Mouse (Mus musculus) adrenal gland, postnatal 10 days (tissue): Measurements from ENCODE around the gene Cdca3. TPM values are rescaled to one million over a fixed set of nuclear protein-coding genes. Genes with fewer than 3 reads are reported as not detected.
"Not testable (repeated sequence)": the region's sequence is repeated elsewhere in the genome, so short reads cannot be mapped to it uniquely, and the experiment has no call there.

ENCODE experiments used
- DNase-seq: peaks from one replicate; pipeline ENCODE4 v3.0.0; 2021; ENCODE audit warnings: mixed read lengths
- total RNA-seq, 2 experiments: library from RNA; stranded (reverse); gene quantifications; 2 replicates each; pipeline ENCODE4 v1.2.3; 2021

Cdca3 gene
- total RNA-seq, 2 experiments from 2014 or later, result 26.3 to 28.8 TPM

DNA sequence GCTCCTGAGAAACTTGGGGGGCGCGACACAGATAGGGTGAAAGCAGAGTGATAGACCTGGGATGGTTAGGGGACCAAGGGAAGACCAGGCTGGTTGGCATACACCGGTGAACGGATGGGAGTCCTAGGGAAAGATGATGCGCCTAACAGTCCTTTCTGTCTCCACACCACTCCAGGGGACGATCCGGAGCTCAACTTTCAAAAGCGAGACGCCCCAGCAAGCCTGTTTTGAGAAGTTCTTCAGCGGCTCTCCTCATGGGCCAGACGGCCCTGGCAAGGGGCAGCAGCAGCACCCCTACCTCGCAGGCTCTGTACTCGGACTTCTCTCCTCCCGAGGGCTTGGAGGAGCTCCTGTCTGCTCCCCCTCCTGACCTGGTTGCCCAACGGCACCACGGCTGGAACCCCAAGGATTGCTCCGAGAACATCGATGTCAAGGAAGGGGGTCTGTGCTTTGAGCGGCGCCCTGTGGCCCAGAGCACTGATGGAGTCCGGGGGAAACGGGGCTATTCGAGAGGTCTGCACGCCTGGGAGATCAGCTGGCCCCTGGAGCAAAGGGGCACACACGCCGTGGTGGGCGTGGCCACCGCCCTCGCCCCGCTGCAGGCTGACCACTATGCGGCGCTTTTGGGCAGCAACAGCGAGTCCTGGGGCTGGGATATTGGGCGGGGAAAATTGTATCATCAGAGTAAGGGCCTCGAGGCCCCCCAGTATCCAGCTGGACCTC, 20.1 kb upstream of the Cdca3 start:
- peak; percentile 90 for DNase-seq

DNA sequence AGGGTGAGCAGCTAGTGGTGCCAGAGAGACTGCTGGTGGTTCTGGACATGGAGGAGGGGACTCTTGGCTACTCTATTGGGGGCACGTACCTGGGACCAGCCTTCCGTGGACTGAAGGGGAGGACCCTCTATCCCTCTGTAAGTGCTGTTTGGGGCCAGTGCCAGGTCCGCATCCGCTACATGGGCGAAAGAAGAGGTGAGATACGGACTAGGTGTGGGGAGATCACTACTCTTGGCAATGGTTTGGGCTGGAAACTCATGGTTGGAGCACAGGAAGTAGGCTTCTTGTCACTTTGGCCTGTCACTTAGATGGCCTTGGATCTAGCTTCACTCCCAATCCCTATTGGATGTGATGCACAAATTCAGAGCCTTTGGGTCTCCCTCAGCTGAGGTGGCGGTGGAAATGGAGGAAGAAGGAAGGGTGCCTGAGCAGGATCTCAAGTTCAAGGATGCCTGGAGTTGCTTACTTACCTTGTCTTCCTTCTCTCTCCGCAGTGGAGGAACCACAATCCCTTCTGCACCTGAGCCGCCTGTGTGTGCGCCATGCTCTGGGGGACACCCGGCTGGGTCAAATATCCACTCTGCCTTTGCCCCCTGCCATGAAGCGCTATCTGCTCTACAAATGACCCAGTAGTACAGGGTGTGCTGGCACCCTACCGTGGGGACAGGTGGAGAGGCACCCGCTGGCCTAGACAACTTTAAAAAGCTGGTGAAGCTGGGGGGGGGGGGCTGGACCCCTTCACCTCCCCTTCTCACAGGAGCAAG, 19.4 kb upstream of the Cdca3 start:
- DNase-seq, result peak; percentile 40

DNA sequence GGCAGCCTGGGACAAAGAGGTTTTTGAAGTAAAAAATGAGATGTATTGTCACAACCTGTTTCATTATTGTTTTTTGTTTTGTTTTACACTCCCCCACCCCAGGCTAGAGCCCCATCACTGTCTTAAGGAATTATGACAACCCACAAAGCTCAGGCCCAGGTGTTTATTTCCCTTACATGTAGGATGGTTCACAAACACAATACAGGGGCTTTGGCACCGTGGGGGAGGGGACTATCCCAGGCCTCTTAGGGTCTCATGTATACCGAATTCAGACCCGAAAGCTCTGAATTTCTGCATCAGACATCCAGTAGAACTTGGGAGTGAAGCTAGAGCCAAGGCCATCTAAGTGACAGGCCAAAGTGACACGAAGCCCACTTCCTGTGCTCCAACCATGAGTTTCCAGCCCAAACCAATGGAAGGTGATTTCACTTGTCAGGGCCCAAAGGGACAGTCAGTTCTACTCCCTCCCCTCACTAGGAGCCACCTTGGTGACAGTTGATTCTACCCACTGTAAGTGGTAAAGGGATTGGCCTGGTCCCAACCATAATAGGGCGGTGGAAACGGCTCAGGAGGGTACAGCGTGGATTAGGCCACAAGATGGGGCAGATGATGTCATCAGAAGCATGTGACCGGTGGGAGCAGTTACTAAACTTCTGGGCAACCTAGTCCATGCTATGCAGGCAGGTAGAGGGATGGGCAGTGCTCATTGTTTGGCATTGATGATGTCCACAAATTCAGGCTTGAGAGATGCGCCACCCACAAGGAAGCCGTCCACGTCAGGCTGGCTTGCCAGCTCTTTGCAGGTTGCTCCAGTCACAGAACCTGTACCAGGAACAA, 18.6 kb upstream of the Cdca3 start:
- DNase-seq, result not testable (repeated sequence)

DNA sequence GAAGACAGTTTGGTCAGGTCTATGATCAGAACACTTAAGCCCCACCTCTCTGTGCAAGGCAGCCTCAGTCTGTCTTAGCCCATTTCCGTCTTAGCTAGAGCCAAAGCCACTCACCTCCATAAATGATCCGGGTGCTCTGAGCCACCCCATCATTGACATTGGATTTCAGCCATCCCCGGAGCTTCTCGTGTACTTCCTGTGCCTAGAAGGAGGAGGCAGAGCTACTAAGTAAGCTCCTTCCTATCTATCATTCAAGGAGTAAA, 18.0 kb upstream of the Cdca3 start:
- DNase-seq, result no peak

DNA sequence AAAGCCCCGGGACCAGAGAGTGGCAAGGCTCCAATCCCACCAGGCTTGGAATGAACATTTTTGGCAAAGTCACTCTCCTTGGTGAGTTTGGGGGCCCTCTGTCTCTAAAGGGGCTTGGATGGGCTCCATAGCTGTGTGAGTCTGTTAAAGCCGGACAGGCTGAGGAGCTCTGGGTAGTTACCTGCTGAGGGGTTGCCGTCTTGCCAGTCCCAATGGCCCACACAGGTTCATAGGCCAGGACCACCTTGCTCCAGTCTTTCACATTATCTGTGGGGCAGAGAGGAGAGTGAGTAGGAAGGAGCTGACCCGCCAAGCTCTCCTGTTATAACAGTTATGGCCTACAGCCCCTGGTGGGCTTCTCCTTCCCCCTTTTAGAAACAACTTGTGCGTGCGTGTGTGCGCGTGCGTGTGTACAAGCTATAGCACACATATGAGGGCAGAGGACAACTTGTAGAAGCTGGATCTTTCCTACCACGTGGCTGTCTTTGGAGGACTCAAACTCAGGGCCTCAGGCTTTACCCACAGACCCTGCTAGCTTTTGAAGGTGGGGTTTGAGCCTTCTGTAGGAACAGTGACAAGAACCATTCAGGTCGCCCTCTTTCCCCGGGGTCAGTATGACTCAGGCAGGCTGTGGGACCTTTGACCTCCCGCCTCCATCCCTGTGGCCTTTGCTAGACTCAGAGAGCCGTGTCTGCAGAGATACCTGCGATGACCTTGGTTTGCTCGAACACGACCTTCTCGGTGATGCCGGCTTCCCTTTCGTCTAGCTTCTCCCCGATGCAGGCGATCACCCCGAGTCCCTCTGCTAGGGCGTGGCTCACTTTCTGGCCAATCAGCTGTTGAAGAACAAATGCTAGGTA, 17.4 kb upstream of the Cdca3 start:
- DNase-seq, result no peak

DNA sequence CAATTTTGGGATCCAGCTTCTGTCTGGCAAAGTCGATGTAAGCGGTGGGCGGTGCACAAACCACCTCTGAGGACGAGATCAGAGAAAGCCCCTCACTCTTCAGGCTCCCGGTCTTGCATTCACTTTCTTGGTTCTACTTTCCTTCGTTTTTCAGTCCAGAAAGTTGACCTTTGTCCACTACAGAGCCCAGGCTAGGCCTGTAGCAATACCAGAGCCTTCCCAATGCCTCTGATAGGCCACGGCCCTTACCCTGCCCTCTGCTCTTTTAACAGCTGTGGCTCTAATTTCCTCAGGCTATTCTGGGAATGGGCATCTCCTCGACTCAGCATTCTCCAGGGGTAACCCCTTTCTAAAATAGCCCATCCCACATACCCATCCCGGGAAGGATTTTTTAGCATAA, 16.5 kb upstream of the Cdca3 start:
- no peak for DNase-seq

DNA sequence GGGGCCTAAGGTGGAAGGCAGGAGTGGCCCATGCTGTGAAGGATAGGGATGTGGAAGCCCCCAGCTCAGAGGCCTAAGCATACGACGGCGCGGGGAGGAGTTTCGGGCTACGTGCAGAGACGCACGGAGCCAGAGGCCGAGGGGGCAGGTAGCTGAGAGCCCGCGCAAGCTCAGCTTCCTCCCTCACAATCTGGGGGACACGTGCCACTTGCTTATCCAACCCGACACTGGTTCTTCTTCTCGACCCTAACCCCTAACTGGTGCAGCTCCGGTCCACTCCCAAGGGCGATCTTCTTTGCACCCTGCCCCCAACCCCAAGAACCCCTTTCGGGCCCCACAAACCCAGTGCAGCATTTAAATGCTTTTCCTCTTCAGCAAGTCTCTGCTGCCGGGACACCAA, 15.9 kb upstream of the Cdca3 start:
- peak; percentile 75 for DNase-seq

DNA sequence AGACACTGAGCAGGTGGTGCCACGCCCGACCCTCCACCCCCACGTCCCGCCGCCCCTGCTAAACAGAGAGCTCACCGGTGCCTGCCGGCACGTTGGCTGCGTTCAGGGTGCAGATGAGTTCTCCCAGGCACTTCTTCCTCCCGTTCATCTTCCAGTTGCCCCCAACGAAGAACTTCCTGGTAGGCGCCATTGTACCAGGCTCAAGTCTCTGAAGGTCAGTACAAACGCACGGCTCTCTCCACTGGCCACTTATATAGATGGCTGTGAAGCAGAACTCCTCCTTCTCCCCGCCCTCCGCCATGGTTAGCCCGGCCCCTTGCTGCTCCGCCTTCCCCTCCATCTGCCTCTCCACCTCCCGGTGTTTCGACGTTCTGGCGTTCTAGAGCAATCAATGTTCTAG, 15.4 kb upstream of the Cdca3 start, which contains the start of gene Tpi1:
Gene Tpi1, minus strand, starts transcription at position 364 of the 400 bp plus-strand sequence.
- DNase-seq, result peak; percentile 95

DNA sequence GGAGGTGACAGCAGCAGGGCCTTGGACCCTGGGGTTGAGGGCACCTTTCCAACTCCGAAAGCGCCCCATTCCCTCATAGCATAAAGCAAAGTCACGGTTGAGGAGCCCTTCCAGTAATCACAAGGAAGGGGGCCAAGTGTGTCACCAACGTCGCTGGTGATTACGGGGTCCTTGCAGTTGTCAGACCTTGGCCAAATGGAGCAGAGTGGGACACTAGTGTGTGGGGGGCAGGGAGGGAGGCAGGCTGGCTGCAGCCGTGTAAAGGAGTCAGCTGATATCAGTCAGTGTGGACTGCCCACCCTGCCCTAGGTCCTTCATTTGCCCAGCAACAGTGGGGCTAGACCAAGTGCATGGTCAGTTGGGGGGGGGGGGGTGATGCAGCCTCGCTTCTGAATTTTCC, 14.9 kb upstream of the Cdca3 start:
- no peak for DNase-seq

DNA sequence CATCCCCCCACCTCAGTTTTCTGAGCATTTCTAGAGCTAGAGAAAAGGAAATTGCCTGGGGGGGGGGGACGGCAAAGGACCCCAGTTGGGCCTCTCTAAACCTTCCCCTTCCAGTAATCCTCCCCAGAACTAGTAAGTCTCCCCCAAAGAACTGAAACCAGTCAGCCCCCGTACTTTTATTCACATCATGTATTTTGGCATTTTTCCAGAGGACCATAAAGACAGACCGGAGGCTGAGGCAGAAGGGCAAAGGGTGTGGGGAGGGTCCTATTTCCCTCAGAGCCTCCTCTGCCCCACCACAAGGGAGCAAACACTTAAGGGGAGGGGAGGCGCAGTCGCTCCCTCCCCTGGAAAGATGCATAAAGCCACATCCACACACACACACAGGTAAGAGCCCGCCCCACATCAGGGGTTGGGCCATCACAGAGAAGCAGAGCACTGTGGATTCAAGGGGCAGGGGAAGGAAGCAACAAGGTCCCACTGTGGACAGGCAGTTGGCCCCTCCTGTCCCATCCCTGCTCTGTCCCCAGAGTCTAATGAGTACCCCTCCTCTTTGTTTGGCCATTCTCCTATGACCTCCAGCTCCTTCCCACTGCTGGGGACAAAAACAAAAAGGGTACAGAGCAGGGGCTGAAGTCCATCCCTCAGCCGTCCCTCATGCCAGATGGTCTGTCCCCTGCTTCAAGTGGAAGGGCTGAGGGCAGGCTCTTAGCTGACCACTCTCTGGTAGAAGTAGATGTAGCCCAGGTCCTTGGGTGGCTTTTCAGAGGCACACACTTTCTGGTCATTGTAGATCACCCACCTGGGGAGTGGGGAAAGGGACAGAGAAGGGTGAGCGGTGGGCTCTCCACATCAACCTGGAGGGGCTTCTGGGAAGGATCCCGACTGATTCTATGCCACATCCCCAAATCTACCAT, 14.2 kb upstream of the Cdca3 start:
- DNase-seq, result no peak

GRCm38 (mm10) chr6:124816611-124817010, 12.7 kb upstream of the Cdca3 start:
- no peak for DNase-seq

DNA sequence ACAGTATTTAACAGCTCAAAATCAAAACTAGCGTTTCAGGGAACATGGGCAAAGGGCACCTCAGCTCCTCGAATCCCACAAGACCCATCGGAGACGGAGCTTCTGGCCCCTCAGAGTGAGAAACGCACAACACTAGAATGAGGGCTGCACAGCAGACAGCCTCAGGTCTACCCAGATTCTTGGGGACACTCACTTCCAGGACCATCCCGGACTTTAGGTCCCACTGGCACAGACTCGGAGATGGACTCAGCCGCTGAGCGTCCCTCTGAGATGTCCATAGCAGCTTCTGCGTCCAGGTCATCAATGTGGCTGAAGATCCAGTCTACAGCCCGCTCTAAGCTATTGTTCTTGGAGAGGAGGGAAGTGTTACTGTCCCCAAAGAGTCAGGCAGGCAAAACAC, 12.2 kb upstream of the Cdca3 start:
- no peak for DNase-seq

DNA sequence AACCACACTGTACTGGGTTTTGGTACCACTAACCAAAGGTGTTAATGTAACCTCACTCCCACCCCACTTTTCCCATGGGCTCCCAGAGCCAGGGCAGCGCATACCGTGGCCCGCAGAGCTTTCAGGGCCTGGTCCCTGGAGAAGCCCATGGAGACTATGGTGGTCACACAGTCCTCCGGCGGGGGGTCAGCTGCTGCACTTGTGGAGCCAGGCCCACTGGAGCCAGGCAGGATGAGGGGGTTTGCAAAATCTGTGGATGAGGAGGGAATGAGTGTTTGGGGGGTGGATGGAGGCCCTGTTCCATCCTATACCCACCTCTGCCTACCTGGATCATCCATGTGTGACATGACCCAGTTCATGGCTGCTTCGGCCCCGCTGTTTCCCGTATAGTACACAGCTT, 11.8 kb upstream of the Cdca3 start:
- no peak for DNase-seq

GRCm38 (mm10) chr6:124817971-124818370, 11.4 kb upstream of the Cdca3 start:
- DNase-seq, result no peak

- DNase-seq, result no peak
These were observed 8.5 kb upstream of the Cdca3 start for GRCm38 (mm10) chr6:124820891-124821290.

GRCm38 (mm10) chr6:124822049-124822448, 7.3 kb upstream of the Cdca3 start:
- DNase-seq, result no peak

DNA sequence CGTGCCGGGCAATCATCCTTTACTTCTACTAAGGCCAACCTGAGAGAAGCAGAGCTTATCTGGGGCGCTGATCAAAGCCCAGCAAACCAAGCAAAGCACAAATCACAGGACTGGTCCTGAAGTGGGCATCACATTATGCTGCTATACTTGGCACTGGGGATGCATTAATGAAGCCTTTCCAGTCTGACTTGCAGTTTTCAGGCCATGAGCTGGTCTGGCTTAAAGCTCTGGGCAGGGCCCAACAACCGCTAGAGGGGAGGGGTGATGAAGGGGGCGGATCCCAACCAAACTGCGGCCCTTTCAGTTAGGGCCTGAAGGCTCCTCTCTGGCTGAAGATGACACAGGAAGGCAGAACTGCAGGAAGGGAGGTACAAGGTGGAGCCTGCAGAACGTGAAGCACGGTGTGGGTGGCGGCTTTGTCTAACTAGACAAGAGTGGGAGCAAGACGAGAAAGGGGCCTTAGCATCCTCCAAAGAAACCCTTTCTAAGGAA, 1.2 kb upstream of the Cdca3 start:
- peak; percentile 71 for DNase-seq

GRCm38 (mm10) chr6:124829799-124830700, 703 bp downstream of the Cdca3 start:
- DNase-seq, result peak; percentile 95

- DNase-seq, result not testable (repeated sequence)
These were observed 1.9 kb downstream of the Cdca3 start for GRCm38 (mm10) chr6:124831199-124831598.

DNA sequence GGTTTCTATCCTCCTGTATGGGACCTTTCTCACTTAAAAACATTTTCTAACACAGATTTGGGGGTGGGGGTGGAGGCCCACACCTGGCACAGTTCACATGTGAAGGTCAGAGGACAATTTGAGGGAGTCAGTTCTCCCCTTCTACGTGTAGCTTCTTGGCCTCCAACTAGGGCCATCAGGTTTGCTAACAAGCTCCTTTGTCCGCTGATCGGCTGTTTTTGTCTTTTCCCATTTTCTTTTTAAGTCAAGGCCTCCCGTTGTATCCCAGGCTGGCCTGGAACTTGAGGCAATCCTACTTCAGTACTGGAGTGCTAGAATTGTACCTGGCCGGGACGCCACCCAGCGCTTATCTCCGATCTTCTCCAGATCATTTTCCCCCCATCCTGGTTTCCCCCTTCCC, 2.3 kb downstream of the Cdca3 start:
- DNase-seq, result no peak
